Mouse (Mus musculus) neutrophil, adult 5-6 weeks (primary cell): ENCODE measurements around the gene Smco3. TPM values are rescaled to one million over a fixed set of nuclear protein-coding genes. Genes with fewer than 3 reads are reported as not detected.

Experiments
- ATAC-seq: fragments of 151-379, 151-347 bp; 2 replicates; pipeline ENCODE4 v1.8.0; 2017; ENCODE audit warnings: mild to moderate bottlenecking, moderate TSS enrichment; ENCODE audit not compliant: insufficient number of reproducible peaks, poor library complexity, low FRiP score, severe bottlenecking; ENCODE audit errors: extremely low read depth
- total RNA-seq: library from RNA; stranded (forward); fragments of 200-1000 nt; gene quantifications from 2 replicates; pipeline ENCODE4 v1.2.3, GENCODE M21; 2017

Gene Smco3
- total RNA-seq, 1 experiment from 2014 or later: 0.35 TPM

DNA sequence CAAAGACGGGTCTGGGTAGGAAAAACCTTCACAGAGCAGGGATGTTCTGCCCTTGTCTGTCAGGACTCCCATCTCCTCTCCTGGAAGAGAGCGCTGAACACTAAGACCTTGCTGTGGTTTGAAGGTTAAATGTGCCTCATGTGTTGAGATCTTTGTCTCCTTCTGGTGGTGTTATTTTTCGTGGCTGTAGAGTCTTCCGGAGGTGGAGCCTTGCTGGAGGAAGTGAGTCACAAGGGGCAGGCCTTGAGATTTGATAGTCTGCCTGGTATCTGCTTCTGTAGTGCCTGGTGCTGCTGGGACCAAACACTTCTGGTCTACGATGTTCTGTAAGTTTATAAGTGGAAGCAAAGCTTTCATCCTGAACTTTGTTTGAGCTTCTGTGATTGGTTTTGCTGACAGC, 13.7 kb upstream of the Smco3 start:
- no peak for ATAC-seq

GRCm38 (mm10) chr6:136848399-136848798, 13.1 kb upstream of the Smco3 start:
- ATAC-seq: no peak

DNA sequence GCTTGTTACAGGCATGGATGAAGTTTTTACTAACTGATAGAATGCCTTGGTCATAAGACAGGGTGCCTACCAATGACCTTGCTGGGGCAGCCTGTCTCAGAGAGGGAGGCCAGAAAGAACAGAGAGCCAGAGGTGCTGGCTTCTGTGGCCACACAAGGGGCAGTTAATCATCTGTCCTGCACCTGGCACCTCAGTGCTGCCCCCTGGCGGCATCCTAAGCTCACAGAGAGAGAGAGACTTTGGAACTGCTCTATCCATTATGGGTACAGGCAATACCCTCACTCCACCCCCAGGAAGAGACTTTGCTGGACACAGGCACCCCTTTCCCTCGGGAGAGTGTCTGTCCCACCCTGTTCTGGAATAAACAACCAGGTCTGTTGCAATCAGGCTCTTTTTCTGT, 12.5 kb upstream of the Smco3 start:
- ATAC-seq: peak; percentile 71

GRCm38 (mm10) chr6:136847267-136847666, 12.0 kb upstream of the Smco3 start:
- no peak for ATAC-seq

- ATAC-seq: no peak
Measured at GRCm38 (mm10) chr6:136845706-136846480, 10.6 kb upstream of the Smco3 start.

- ATAC-seq: no peak
Measured at GRCm38 (mm10) chr6:136844903-136845302, 9.7 kb upstream of the Smco3 start.

- ATAC-seq: no peak
Measured at GRCm38 (mm10) chr6:136837323-136837722, 2.1 kb upstream of the Smco3 start.

DNA sequence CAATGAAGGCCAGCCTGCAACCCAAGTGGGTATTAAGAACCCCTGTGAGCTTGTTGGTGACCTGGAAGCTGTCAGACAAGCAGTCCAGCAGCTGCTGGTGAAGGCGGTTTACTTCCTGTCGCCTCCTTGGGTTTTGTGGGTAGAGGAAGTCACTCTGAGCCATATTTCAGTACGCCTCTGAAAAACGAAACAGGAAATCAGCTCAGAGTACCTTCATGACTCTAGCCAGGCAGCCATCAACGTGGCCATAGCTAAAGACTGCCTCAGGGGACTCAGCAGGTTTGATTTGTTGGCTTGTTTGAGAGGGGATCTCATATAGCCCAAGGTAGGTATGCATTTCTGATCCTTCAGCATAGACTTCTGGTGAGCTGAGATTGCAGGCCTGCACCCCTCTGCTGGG, 3.5 kb downstream of the Smco3 start:
- ATAC-seq: no peak

DNA sequence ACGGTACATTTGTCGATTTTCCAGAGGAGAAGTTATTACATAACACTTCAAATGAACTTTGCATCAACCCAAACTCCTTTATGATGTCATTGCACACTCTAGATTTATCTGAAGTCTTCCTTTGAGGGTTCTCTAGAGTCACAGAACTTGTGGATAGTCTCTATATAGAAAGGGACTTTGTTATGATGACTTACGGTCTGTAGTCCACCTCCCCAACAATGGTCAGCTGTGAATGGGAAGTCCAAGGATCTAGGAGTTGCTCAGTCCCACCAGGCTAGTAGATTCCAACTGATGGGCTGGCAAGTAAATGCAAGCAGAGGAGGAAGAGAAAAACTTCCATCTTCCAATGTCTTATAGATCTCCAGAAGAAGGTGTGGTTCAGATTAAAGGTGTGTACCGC, 6.6 kb downstream of the Smco3 start:
- ATAC-seq: no peak

GRCm38 (mm10) chr6:136827881-136828561, 7.2 kb downstream of the Smco3 start, which contains the start of gene Wbp11:
Gene Wbp11, minus strand, starts transcription at chr6:136828233.
- peak; percentile 98 for ATAC-seq

DNA sequence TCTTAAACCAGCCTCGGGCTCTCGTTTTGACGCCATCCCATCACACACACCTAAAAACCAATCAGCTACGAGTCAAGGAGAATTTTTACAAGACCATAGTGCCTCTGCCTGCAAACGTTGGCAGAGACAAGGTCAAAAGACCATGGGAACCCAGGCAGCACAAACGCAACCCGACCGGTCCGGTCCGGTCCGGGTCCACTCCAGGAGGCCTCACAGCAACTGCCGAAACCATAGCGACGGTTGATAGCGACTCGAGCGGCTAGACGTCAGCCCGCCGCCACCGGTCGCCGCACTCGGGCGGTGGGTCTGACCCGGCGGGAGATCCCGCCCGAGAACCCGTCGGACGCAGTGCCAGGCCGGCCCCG, 7.8 kb downstream of the Smco3 start, which contains the start of gene BC049715:
BC049715 (plus strand) TSS at position 111 of the 365 bp plus-strand sequence.
- no peak for ATAC-seq

DNA sequence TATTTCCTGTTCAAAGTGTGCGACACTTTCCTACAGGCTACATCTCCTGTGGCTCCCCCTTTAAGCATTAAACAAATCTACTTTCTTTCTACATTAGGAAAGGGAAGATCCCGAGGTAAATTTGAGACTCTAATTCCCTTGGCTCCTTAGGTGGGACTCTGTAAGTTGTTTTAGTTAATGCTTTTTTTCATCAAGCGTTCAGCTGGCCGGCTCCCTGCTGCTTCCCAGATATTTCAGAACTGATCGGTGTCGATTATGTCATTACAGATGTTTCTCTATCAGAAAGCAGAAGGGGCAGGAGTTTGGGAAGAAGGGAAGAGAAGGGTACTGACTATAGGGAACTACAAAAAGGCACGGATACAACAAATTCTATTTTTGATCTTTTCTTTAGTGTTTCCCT, 8.1 kb downstream of the Smco3 start:
- no peak for ATAC-seq

DNA sequence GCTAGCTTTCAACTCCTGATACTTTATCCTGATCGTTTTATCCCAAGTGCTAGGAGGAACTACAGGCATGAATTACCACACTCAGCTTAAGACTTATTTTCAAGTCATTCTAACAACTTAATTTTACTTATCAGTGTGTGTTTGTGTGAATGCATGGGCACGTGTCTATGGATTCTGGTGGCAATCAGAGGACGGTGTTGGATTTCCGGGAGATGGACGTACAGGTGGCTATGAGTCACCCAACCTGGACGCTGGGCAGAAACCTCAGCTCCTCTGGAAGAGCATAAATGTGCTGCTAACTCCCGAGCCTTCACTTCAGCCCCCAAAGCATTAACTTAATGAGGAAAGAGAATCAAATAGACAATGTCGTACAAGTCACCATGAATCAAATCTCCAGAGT, 10.3 kb downstream of the Smco3 start:
- no peak for ATAC-seq

- no peak for ATAC-seq
Measured at GRCm38 (mm10) chr6:136821086-136821485, 14.2 kb downstream of the Smco3 start.

DNA sequence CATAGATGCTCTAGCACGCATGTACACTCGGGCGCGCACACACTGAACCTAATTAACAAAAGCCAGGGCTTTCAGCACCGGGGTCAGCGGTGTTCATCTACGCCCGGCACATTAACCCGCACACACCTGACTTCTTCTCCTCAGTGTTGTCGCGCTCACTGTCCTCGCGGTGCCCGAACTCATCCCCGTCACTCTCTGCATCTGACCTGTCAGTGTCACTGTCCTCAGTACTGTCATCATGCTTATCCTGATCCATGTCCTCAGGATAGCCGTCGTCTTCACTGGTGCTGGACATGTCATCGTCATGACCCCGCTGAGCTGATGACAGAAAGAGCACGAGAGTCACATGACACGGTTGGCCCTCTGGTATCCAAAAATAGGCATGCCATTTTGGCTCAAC, 14.9 kb downstream of the Smco3 start:
- ATAC-seq: no peak

DNA sequence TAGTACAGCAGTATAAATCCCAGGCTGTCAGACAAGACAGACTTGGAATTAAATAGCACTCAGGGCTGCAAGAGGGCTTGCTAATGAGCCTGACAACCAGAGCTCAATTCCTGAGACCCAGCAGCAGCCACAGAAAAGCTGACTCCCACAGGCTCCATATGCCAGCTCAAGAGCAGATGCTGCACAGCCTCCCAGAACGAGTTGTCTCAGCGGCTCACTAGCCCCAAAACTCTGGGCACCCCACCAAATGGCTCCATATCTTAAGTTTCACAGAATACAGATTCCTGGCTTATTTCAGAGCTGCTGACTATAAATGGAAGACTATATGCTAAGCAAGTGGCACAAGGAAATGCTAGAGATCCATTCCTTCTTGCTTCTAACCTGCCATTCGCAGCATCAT, 17.7 kb downstream of the Smco3 start:
- ATAC-seq: no peak

DNA sequence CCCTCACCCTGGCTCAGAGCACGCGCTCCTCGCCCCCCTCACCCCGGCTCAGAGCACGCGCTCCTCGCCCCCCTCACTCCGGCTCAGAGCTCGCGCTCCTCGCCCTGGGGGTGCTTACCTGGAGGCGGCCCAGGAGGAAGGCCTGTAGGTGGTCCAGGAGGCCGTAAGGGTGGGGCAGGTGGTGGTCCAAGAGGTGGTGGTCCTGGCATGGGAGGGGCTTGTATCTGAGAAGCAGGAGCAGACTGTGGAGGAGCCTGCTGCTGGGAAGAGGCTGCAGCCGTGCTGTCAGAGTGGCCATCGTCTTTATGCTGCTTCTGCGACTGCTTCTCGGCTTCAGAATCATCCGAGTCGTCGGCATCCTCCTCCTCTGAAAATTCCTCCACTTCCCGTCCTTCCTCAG, 18.4 kb downstream of the Smco3 start:
- ATAC-seq: no peak

DNA sequence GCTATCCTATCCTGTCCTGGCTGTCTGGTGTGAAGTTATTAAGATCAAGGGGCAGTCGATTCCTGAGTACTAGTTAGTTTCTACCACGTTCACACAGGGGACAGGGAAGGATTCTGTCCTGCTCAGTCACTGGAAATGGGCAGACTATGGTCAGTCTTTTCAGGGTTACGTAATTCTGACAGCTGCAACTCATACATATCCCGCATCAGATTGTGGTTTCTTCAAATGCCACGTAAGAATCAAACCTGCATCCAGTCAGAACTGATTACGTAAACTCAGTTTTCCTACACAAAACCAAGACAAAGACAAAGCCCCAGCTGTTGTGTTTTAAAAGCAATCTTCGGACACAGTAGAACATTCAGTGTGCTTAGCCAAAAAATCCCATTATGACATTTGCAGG, 19.9 kb downstream of the Smco3 start:
- no peak for ATAC-seq

GRCm38 (mm10) chr6:136813117-136813516, 22.1 kb downstream of the Smco3 start:
- ATAC-seq: no peak

DNA sequence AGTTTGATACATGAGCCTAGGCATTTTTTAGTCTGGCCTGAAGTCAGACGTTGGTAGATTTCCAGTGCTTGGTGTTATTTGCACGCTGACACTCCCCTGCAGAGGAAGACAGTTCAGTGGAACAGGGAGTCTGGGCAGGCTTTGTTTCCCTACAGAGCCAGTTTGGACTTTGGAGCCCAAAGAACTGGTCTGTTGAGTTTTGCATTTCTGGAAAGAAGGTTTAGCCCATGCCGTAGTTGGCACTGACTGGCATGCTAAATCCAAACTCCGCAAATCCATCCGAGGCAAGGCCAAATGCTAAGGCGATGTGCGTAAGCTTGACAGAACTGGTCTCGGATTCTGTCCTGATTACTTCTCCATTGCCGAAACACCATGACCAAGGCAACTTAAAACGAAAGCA, 24.1 kb downstream of the Smco3 start:
- ATAC-seq: no peak
